Mouse (Mus musculus) MEL (cell line): ENCODE results near the gene Mitf. TPM values are rescaled to one million over a fixed set of nuclear protein-coding genes. Genes with fewer than 3 reads are reported as not detected.

ENCODE experiments used
- DNase-seq: peaks from one replicate; pipeline ENCODE4 v3.0.0; 2011; ENCODE audit warnings: low read depth, low spot score
- H3K27ac ChIP-seq: 2 replicates; pipeline ENCODE4 v1.5.1; 2012; ENCODE audit warnings: low read depth, mild to moderate bottlenecking, control low read depth, low read length, moderate library complexity; ENCODE audit not compliant: control insufficient read depth
- H3K27me3 ChIP-seq, 2 experiments: fragments of 150-350 bp in 1 of 2; sonication (generic) in 1 of 2; 2 replicates each; pipeline ENCODE4 v1.6.1; 2012; ENCODE audit warnings: low read length in 2 of 2, mild to moderate bottlenecking in 2 of 2, improper control_type of control experiment in 1 of 2, moderate library complexity in 1 of 2; ENCODE audit not compliant: insufficient read depth in 2 of 2, control insufficient read depth in 1 of 2
- H3K36me3 ChIP-seq, 2 experiments: 2 replicates each; pipeline ENCODE4 v1.6.1; 2012 to 2014; ENCODE audit warnings: low read length in 2 of 2, improper control_type of control experiment in 1 of 2, inconsistent platforms in 1 of 2, mild to moderate bottlenecking in 1 of 2; ENCODE audit not compliant: insufficient read depth in 2 of 2, control insufficient read depth in 1 of 2
- H3K4me1 ChIP-seq, 2 experiments: fragments of 150-350 bp in 1 of 2; sonication (generic) in 1 of 2; 2 replicates each; pipeline ENCODE4 v1.6.1; 2012; ENCODE audit warnings: low read length in 2 of 2, improper control_type of control experiment in 1 of 2, mild to moderate bottlenecking in 1 of 2; ENCODE audit not compliant: insufficient read depth in 2 of 2, control insufficient read depth in 1 of 2
- H3K4me3 ChIP-seq, 2 experiments: fragments of 150-350 bp in 1 of 2; sonication (generic) in 1 of 2; 2 replicates each; pipeline ENCODE4 v1.5.1; 2012; ENCODE audit warnings: low read depth in 2 of 2, low read length in 2 of 2, mild to moderate bottlenecking in 2 of 2, moderate library complexity in 2 of 2, control low read depth in 1 of 2, improper control_type of control experiment in 1 of 2; ENCODE audit not compliant: control insufficient read depth in 1 of 2, insufficient read depth in 1 of 2
- H3K79me2 ChIP-seq: 2 replicates; pipeline ENCODE4 v1.6.1; 2012; ENCODE audit warnings: mild to moderate bottlenecking, low read length, moderate library complexity; ENCODE audit not compliant: control insufficient read depth, poor library complexity, insufficient read depth
- H3K9ac ChIP-seq: 2 replicates; pipeline ENCODE4 v1.6.1; 2012; ENCODE audit warnings: low read depth, mild to moderate bottlenecking, control low read depth, low read length, moderate library complexity; ENCODE audit not compliant: control insufficient read depth, poor library complexity, severe bottlenecking
- H3K9me3 ChIP-seq: fragments of 150-350 bp; sonication (generic); replicated peaks from 2 replicates; pipeline ENCODE4 v1.6.1; 2012; ENCODE audit warnings: mild to moderate bottlenecking, low read length, improper control_type of control experiment, moderate library complexity; ENCODE audit not compliant: insufficient read depth
- BHLHE40 ChIP-seq: IDR thresholded peaks from 2 replicates; pipeline ENCODE4 v1.6.1; 2012; ENCODE audit warnings: low read depth, mild to moderate bottlenecking, inconsistent platforms, low read length, improper control_type of control experiment, borderline replicate concordance
- CHD2 ChIP-seq: IDR thresholded peaks from 2 replicates; pipeline ENCODE4 v1.6.1; 2011; ENCODE audit warnings: low read length, improper control_type of control experiment
- CTCF ChIP-seq, 3 experiments: IDR thresholded peaks in 2 of 3; conservative IDR thresholded peaks in 1 of 3; 2 replicates each; pipeline ENCODE4 v1.5.1; 2011 to 2012; ENCODE audit warnings: low read length in 3 of 3, low read depth in 2 of 3, mild to moderate bottlenecking in 2 of 3, improper control_type of control experiment in 1 of 3, inconsistent platforms in 1 of 3, mixed read lengths in 1 of 3, moderate library complexity in 1 of 3; ENCODE audit not compliant: control insufficient read depth in 1 of 3, insufficient read depth in 1 of 3, poor library complexity in 1 of 3, severe bottlenecking in 1 of 3
- ELF1 ChIP-seq: IDR thresholded peaks from 2 replicates; pipeline ENCODE4 v1.6.1; 2014; ENCODE audit warnings: low read depth, mild to moderate bottlenecking, inconsistent platforms, low read length, improper control_type of control experiment, moderate library complexity
- ETS1 ChIP-seq: IDR thresholded peaks from 2 replicates; pipeline ENCODE4 v1.6.1; 2012; ENCODE audit warnings: low read depth, mild to moderate bottlenecking, inconsistent platforms, low read length, improper control_type of control experiment, moderate library complexity
- GATA1 ChIP-seq: IDR thresholded peaks from 2 replicates; pipeline ENCODE4 v1.6.1; 2011; ENCODE audit warnings: low read depth, low read length, improper control_type of control experiment
- JUND ChIP-seq: IDR thresholded peaks from 2 replicates; pipeline ENCODE4 v1.6.1; 2011; ENCODE audit warnings: low read depth, mild to moderate bottlenecking, improper control_type of control experiment, low read length
- MAFK ChIP-seq: IDR thresholded peaks from 2 replicates; pipeline ENCODE4 v1.6.1; 2011; ENCODE audit warnings: low read depth, mild to moderate bottlenecking, low read length, improper control_type of control experiment, borderline replicate concordance
- MYC ChIP-seq: IDR thresholded peaks from 2 replicates; pipeline ENCODE4 v1.6.1; 2011; ENCODE audit warnings: low read depth, mild to moderate bottlenecking, low read length, improper control_type of control experiment, moderate library complexity
- NRF1 ChIP-seq: IDR thresholded peaks from 2 replicates; pipeline ENCODE4 v1.6.1; 2014; ENCODE audit warnings: low read depth, mild to moderate bottlenecking, inconsistent platforms, low read length, improper control_type of control experiment, moderate library complexity; ENCODE audit not compliant: poor library complexity, insufficient read depth, severe bottlenecking
- POLR2A ChIP-seq, 2 experiments: IDR thresholded peaks; 2 replicates each; pipeline ENCODE4 v1.6.1; 2011 to 2012; ENCODE audit warnings: low read length in 2 of 2, mild to moderate bottlenecking in 2 of 2, control low read depth in 1 of 2, improper control_type of control experiment in 1 of 2, low read depth in 1 of 2, moderate library complexity in 1 of 2; ENCODE audit not compliant: control insufficient read depth in 1 of 2, insufficient read depth in 1 of 2, poor library complexity in 1 of 2
- RAD21 ChIP-seq: IDR thresholded peaks from 2 replicates; pipeline ENCODE4 v1.6.1; 2011; ENCODE audit warnings: mild to moderate bottlenecking, low read depth, low read length, improper control_type of control experiment
- SIN3A ChIP-seq: IDR thresholded peaks from 2 replicates; pipeline ENCODE4 v1.6.1; 2012; ENCODE audit warnings: low read length, improper control_type of control experiment, inconsistent platforms
- TAL1 ChIP-seq: IDR thresholded peaks from 2 replicates; pipeline ENCODE4 v1.6.1; 2012; ENCODE audit warnings: mild to moderate bottlenecking, inconsistent platforms, low read length, moderate library complexity, mixed read lengths
- TBP ChIP-seq: IDR thresholded peaks from 2 replicates; pipeline ENCODE4 v1.8.0; 2011; ENCODE audit warnings: low read depth, low read length, improper control_type of control experiment
- USF1 ChIP-seq: IDR thresholded peaks from 2 replicates; pipeline ENCODE4 v1.6.1; 2014; ENCODE audit warnings: low read depth, mild to moderate bottlenecking, inconsistent platforms, low read length, improper control_type of control experiment, moderate library complexity
- USF2 ChIP-seq, 2 experiments: IDR thresholded peaks; 2 replicates each; pipeline ENCODE4 v1.6.1; 2011 to 2012; ENCODE audit warnings: improper control_type of control experiment in 2 of 2, low read length in 2 of 2, borderline replicate concordance in 1 of 2, inconsistent platforms in 1 of 2, low read depth in 1 of 2, mild to moderate bottlenecking in 1 of 2; ENCODE audit not compliant: insufficient read depth in 1 of 2
- ZMIZ1 ChIP-seq: IDR thresholded peaks from 2 replicates; pipeline ENCODE4 v1.6.1; 2012; ENCODE audit warnings: low read depth, mild to moderate bottlenecking, inconsistent platforms, low read length, improper control_type of control experiment, moderate library complexity
- polyA plus RNA-seq, 2 experiments: library from polyadenylated mRNA; stranded (reverse) in 1 of 2; unstranded in 1 of 2; fragments of >175 nt in 1 of 2; fragments of >200 nt in 1 of 2; gene quantifications; 2 replicates each; pipeline versions ENCODE4 v1.2.1 to v1.2.4; 2012; ENCODE audit warnings: low replicate concordance in 2 of 2, low read depth in 1 of 2; ENCODE audit not compliant: insufficient read length in 2 of 2, insufficient read depth in 1 of 2, missing spikeins in 1 of 2
- total RNA-seq: library from RNA; depleted of rRNA; stranded (reverse); fragments of 300-350 nt; gene quantifications from 2 replicates; pipeline ENCODE4 v1.2.3, GENCODE M21; 2012

The Mitf gene
- total and polyA plus RNA-seq, 3 experiments = 1.8 to 2.1 TPM; not detected in 1

DNA sequence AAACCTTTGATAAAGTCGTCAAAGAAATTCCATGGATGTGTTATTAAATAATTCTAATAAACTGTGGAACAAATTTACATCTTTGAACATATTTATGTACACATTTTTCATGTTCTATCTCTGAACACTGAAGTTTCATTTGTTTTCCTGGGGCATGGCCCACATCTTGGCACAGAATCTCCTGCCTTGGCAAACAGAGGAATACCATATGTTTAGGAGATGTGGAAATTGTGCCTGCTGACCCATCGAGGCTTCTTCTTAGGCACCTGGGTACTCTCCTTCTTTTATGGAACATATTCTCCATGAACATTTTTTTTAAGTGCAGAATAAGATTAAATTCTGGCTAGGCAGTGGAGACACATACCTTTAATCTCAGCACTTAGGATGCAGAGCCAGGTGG, 6.2 kb upstream of the Mitf start:
- TF ChIP-seq MYC = no peak
- TF ChIP-seq MAFK = no peak
- no peak for TF ChIP-seq GATA1
- no peak for TF ChIP-seq ELF1
- no peak overlapping the region for H3K27ac ChIP-seq
- no peaks in the 10 kb centered on the region for H3K9me3 ChIP-seq
- 0 out of 4 replicates have a peak, but pooled peaks cover 0 to 3% of the 10 kb centered on the region in 2 experiments for H3K4me1 ChIP-seq
- no peaks in the 10 kb centered on the region; a peak in 2 of 4 replicates for H3K36me3 ChIP-seq
- H3K27me3 ChIP-seq = no peaks in the 10 kb centered on the region; a peak in 1 of 4 replicates
- no peak overlapping the region for H3K4me3 ChIP-seq
- no peak overlapping the region for H3K9ac ChIP-seq
- no peak for DNase-seq
- no peaks in the 10 kb centered on the region for H3K79me2 ChIP-seq

DNA sequence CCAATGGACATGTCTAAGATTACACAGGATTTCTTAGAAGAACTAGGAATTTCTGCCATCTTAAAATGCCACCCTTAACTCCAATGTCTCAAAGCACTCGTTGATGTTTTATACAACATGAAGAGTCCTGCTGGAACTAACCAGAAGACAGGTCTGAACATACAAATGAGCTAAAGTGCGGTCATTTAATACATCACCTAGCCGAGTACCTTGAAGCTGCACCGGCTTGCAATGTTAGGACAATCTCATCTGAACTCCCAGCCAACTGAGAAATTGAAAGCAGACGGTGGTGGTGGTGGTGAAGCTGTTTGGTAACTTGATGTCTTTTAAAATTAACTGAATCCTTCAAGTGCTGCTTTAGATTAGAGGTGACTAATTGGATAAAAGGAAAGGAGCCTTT, 801 bp upstream of the Mitf start:
- Histone ChIP-seq H3K79me2 (peaks cover 4% of the 10 kb centered on the region), H3K27ac (no peak overlapping the region), H3K27me3 (no peaks in the 10 kb centered on the region; a peak in 1 of 4 replicates), H3K36me3 (peaks cover 0 to 2% of the 10 kb centered on the region in 2 experiments; a peak in 2 of 4 replicates), H3K4me3 (peak overlapping the region; percentile 92 to 94), H3K4me1 (peaks cover 0 to 3% of the 10 kb centered on the region in 2 experiments; a peak in 2 of 4 replicates), H3K9me3 (no peaks in the 10 kb centered on the region), H3K9ac (peak overlapping the region; percentile 74)
- TF ChIP-seq TAL1 (no peak), NRF1 (no peak), ZMIZ1 (no peak), CHD2 (no peak), USF1 (no peak), TBP (no peak), CTCF (IDR thresholded peaks at IDR 0.05 in 2 of 3, conservative IDR thresholded peaks at IDR 0.05 in 1 of 3; ENCODE audit: control insufficient read depth in 1 of 3, insufficient read depth in 1 of 3, low read depth in 2 of 3, low read length in 3 of 3, poor library complexity in 1 of 3, severe bottlenecking in 1 of 3) (no peak), ETS1 (no peak), POLR2A (IDR thresholded peaks at IDR 0.05; ENCODE audit: control insufficient read depth in 1 of 2, insufficient read depth in 1 of 2, low read depth in 1 of 2, low read length in 2 of 2, poor library complexity in 1 of 2) (no peak), ELF1 (no peak), BHLHE40 (no peak), MAFK (no peak), GATA1 (no peak), USF2 (IDR thresholded peaks at IDR 0.05; ENCODE audit: borderline replicate concordance in 1 of 2, insufficient read depth in 1 of 2, low read depth in 1 of 2, low read length in 2 of 2) (no peak), RAD21 (no peak), JUND (no peak), SIN3A (no peak)
- DNase-seq = peak; percentile 40
